Mouse (Mus musculus) ES-Bruce4 (cell line): ENCODE measurements around the gene Lpar3.

Experiments used
- CTCF ChIP-seq: IDR thresholded peaks from one replicate; pipeline ENCODE4 v1.8.1; 2011; ENCODE audit warnings: low read depth, low read length
- POLR2A ChIP-seq: IDR thresholded peaks from one replicate; pipeline ENCODE4 v1.8.1; 2011; ENCODE audit warnings: low read length; ENCODE audit not compliant: insufficient read depth

GRCm38 (mm10) chr3:146311121-146311538, 90.4 kb downstream of the Lpar3 start:
- TF ChIP-seq CTCF (no peak), POLR2A (no peak)
